Mouse (Mus musculus) limb, embryonic 13.5 days (tissue): ENCODE results near the gene Ubxn10. TPM values are rescaled to one million over a fixed set of nuclear protein-coding genes. Genes with fewer than 3 reads are reported as not detected.

Source experiments
- ATAC-seq: fragments of 200-750 bp; cut with Nextera tagmentation; 2 replicates; pipeline ENCODE4 v1.8.0; 2017; ENCODE audit warnings: low read depth, moderate number of reproducible peaks, moderate TSS enrichment; ENCODE audit not compliant: low FRiP score
- H3K27ac ChIP-seq: fragments of 300-500 bp; sonication (generic); 2 replicates; pipeline ENCODE4 v1.5.1; 2015; ENCODE audit warnings: inconsistent platforms, mild to moderate bottlenecking, moderate library complexity
- H3K27me3 ChIP-seq: fragments of 300-500 bp; sonication (generic); 2 replicates; pipeline ENCODE4 v1.6.1; 2015; ENCODE audit warnings: mild to moderate bottlenecking, inconsistent platforms
- H3K36me3 ChIP-seq: fragments of 300-500 bp; sonication (generic); 2 replicates; pipeline ENCODE4 v1.6.1; 2015; ENCODE audit warnings: inconsistent platforms, mild to moderate bottlenecking, moderate library complexity
- H3K4me1 ChIP-seq: fragments of 300-500 bp; sonication (generic); 2 replicates; pipeline ENCODE4 v1.6.1; 2015; ENCODE audit warnings: inconsistent platforms
- H3K4me2 ChIP-seq: fragments of 300-500 bp; sonication (generic); replicated peaks from 2 replicates; pipeline ENCODE4 v1.6.1; 2015; ENCODE audit warnings: inconsistent platforms, mild to moderate bottlenecking, moderate library complexity
- H3K4me3 ChIP-seq: fragments of 300-500 bp; sonication (generic); 2 replicates; pipeline ENCODE4 v1.5.1; 2015; ENCODE audit warnings: moderate library complexity, mild to moderate bottlenecking, inconsistent platforms
- H3K9ac ChIP-seq: fragments of 300-500 bp; sonication (generic); 2 replicates; pipeline ENCODE4 v1.6.1; 2015; ENCODE audit warnings: mild to moderate bottlenecking, inconsistent platforms
- H3K9me3 ChIP-seq: fragments of 300-500 bp; sonication (generic); 2 replicates; pipeline ENCODE4 v1.6.1; 2016; ENCODE audit warnings: inconsistent platforms
- WGBS: fragments of 180-500 bp; shearing (Covaris S2); methylation state at CpG from one replicate; pipeline ENCODE4 v1.1.7; 2015; 5-methylcytosine and 5-hydroxymethylcytosine counted together
- polyA plus RNA-seq: library from polyadenylated mRNA; unstranded; fragments of >200 nt; fragmentation: Nextera tagmentation; extraction: Ambion mirVana; gene quantifications from 2 replicates; pipeline ENCODE4 v1.2.1, GENCODE M21; 2015

The Ubxn10 gene
- polyA plus RNA-seq = 0.57 and 0.84 TPM in 2 replicates

DNA sequence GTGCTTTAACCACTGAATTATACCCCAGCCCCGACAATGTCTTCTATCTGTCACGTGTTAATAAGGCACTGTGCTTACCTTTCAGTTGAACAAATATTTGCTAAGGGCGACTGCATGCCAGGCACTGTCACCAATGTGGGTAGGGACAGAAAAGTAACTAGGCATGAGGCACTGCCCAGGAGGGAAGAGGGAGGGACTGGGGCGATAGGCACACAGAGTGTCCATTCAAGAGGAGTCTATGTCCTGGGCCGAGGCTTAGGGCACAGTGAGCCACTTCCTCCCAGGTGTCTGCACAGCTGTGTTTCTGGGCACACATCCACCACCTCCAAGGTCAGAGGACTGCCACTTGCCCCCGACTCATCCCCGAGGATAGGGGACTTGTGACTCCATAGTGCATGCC, at the start of gene Ubxn10:
Gene Ubxn10, minus strand, starts transcription at position 137 of the 400 bp plus-strand sequence.
- no peak within 1 kb of the TSS for H3K4me2 ChIP-seq
- no peaks in the 10 kb centered on the region for H3K36me3 ChIP-seq
- WGBS = 71% methylated on average over 7 of the region's 7 CpGs
- H3K9ac ChIP-seq = no peak within 1 kb of the TSS
- no peak within 1 kb of the TSS for H3K4me3 ChIP-seq
- no peaks in the 10 kb centered on the region; the same call in 1 of the 2 replicates for H3K9me3 ChIP-seq
- H3K4me1 ChIP-seq = peaks cover 22% of the 10 kb centered on the region
- ATAC-seq = no peak
- no peaks in the 10 kb centered on the region for H3K27me3 ChIP-seq
- no peak within 1 kb of the TSS for H3K27ac ChIP-seq

DNA sequence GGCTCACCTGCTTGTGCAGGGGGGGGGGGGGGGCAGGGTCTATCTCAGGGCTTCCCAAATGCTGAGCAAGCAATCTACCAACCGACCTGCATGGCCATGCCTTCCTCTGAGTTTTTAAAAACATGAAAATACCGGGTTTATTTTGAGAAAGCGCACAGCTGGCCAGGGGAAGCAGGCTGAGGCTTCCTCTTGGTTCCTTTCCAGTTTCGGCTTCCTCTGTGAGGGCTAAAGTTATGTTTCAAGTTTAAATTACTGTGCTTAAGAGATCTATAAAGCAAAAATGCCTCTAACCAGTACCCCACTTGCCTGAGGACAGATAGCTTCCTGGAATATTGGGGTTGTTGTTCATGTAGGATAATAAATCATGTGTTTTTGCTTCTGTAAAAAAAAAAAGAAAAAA, 49.2 kb upstream of the Ubxn10 start:
- Histone ChIP-seq H3K9ac (no peak overlapping the region), H3K36me3 (no peaks in the 10 kb centered on the region), H3K9me3 (no peaks in the 10 kb centered on the region), H3K4me2 (no peak overlapping the region), H3K27me3 (0 out of 2 replicates have a peak, but pooled peaks cover 12% of the 10 kb centered on the region), H3K4me1 (no peaks in the 10 kb centered on the region), H3K27ac (no peak overlapping the region), H3K4me3 (no peak overlapping the region)
- WGBS = 59% methylated on average over 4 of the region's 4 CpGs
- ATAC-seq = no peak

DNA sequence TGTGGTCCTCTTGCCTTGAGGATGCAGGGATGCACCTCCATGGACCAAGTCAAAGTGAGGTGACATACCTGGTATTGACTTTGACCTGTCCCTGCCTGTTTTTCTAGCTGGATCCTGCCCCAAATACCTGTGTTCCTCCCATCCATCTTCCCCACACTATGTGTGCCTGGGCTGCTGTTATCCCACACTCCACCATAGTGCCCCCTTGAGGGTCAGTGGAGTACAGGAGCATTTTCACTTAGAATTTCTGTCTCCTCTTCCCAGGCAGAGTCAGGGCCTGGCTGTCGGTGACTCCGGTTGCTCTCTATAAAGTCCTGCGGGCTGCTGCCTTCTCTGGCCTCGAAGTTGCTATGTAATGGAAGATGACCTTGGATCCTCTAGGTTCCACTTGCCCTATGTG, 48.8 kb upstream of the Ubxn10 start:
- Histone ChIP-seq H3K4me2 (no peak overlapping the region), H3K4me1 (no peaks in the 10 kb centered on the region), H3K9ac (no peak overlapping the region), H3K9me3 (no peaks in the 10 kb centered on the region), H3K27ac (no peak overlapping the region), H3K4me3 (no peak overlapping the region), H3K27me3 (0 out of 2 replicates have a peak, but pooled peaks cover 12% of the 10 kb centered on the region), H3K36me3 (no peaks in the 10 kb centered on the region)
- 61% methylated on average over 4 of the region's 4 CpGs for WGBS
- no peak for ATAC-seq

- H3K9ac ChIP-seq = no peak overlapping the region
- no peak for ATAC-seq
- WGBS = 79% methylated on average over 6 of the region's 6 CpGs
- peaks cover 7% of the 10 kb centered on the region; the same call in 1 of the 2 replicates for H3K4me1 ChIP-seq
- no peak overlapping the region for H3K4me2 ChIP-seq
- H3K9me3 ChIP-seq = no peaks in the 10 kb centered on the region
- H3K36me3 ChIP-seq = no peaks in the 10 kb centered on the region
- H3K27ac ChIP-seq = no peak overlapping the region
- H3K27me3 ChIP-seq = 0 out of 2 replicates have a peak, but pooled peaks cover 5% of the 10 kb centered on the region
- no peak overlapping the region for H3K4me3 ChIP-seq
These were observed 45.1 kb upstream of the Ubxn10 start for GRCm38 (mm10) chr4:138782098-138782497.

DNA sequence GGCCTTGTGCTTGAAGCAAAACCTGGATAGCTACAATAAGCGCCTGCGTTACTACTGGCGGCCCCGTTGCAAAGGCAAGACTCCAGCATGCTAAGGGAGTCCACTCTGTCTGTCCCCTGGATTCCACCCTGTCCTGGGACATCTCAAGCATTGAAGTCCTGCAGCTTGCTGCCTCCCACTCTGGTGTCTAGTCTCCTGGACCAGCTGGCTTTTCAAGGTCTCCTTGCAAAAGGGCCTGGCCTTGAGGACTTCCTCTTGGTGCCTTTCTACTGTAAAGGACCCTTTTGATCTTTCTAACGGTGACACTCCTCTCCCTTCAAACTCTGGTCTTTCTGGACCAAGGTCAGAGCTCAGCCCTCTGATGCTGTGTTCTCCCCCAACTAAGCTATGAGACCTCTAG, 43.3 kb upstream of the Ubxn10 start:
- no peaks in the 10 kb centered on the region for H3K9me3 ChIP-seq
- H3K27me3 ChIP-seq = 0 out of 2 replicates have a peak, but pooled peaks cover 5% of the 10 kb centered on the region
- no peak overlapping the region for H3K4me2 ChIP-seq
- no peak overlapping the region for H3K9ac ChIP-seq
- no peak overlapping the region for H3K27ac ChIP-seq
- no peak overlapping the region for H3K4me3 ChIP-seq
- H3K4me1 ChIP-seq = peaks cover 7% of the 10 kb centered on the region; the same call in 1 of the 2 replicates
- WGBS = 81% methylated on average over 5 of the region's 5 CpGs
- no peak for ATAC-seq
- H3K36me3 ChIP-seq = no peaks in the 10 kb centered on the region

DNA sequence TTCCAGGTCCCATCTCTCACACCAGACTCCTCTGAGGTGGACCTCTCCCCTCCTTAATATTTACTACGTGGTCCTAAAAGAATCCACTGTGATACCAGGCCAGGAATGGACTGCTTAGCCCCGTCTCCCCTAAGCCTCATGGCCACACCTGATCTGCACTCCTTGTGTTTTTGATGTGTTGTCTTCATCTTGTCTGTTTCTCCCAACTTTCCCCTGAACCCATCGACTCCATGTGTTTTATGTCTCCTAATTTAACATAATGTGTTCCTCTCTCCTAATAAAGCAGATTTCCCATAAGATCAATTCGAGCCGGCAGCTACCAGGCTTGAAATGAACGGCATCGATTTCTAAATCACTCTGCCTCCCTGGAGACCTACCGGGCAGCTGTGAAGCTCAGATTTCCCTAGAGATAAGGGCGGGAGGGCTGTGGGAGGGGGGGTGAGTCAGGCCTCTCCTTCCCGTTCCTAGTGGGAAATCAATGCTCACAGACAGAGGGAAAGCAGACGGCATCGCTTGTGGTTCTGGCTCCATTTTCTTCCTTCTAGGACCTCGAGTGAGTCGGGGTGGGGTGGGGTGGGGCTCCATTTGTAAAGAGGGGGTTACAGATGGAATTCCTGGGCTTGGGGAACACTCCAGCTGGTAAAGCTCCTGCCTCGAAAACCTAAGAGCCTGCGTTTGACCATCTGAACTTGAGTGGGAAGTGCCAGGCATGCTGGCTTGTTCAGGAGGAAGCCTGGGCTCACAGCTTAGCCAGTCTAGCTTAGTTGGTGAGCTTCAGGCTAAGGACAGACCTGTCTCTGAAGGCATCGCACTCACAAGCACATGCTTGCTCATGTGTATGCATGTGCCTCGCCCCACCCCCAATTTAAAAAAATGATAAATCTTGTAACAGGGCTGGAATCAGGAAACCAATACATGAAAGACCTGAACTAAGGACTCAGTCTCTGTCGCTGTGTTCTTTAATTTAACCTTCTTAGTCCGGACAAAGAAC, 40.7 kb upstream of the Ubxn10 start:
- no peak overlapping the region for H3K4me2 ChIP-seq
- no peak overlapping the region for H3K9ac ChIP-seq
- no peak overlapping the region for H3K27ac ChIP-seq
- H3K4me3 ChIP-seq = no peak overlapping the region
- H3K27me3 ChIP-seq = no peaks in the 10 kb centered on the region
- H3K4me1 ChIP-seq = peaks cover 7% of the 10 kb centered on the region; the same call in 1 of the 2 replicates
- H3K36me3 ChIP-seq = no peaks in the 10 kb centered on the region
- 30% methylated on average over 20 of the region's 20 CpGs for WGBS
- no peaks in the 10 kb centered on the region for H3K9me3 ChIP-seq
- ATAC-seq = no peak

DNA sequence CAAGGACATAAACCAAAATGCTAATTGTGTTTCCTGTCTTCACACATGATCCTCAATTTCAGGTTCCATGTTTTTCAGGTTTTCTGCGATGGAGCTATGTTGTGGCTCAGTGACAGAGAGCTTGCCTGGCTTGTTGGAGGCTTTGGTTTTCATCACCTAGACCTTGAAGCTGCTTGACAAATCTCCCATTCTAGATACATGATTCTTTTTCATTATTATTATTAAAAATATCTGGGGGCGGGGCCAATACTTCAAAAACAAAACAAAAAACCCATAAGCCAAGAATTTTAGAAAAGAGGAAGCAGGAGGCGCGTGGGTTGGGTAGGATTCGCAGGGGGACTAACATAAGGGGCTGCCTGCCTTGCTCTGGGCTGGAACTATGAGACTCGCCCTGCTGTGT, 38.5 kb upstream of the Ubxn10 start, which contains the start of gene Pla2g2d:
Gene Pla2g2d, plus strand, starts transcription at position 301 of the 400 bp plus-strand sequence.
- ATAC-seq = no peak
- H3K4me3 ChIP-seq = no peak within 1 kb of the TSS
- H3K36me3 ChIP-seq = no peaks in the 10 kb centered on the region
- no peaks in the 10 kb centered on the region for H3K27me3 ChIP-seq
- no peaks in the 10 kb centered on the region for H3K9me3 ChIP-seq
- H3K4me1 ChIP-seq = peaks cover 7% of the 10 kb centered on the region; the same call in 1 of the 2 replicates
- no peak within 1 kb of the TSS for H3K9ac ChIP-seq
- WGBS = 81% methylated on average over 6 of the region's 6 CpGs
- no peak within 1 kb of the TSS for H3K27ac ChIP-seq
- no peak within 1 kb of the TSS for H3K4me2 ChIP-seq

DNA sequence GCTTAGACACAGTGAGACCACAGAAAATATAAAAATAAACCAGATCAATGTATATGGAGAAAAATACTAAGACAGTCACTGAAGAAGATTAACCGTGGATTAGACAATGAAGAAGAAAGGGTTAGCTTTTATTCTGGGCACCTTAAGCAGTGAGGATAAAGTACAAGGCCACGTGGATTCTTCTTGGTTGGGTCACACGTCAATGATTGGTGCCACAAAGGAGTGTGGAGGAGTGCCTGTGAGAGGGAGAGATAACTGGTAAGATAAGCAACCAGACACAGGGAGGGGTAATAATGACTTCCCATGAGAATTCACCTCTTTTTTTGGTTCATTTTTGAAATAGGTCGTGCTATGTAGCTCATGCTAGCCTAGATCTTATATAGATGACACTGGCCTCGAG, 35.4 kb upstream of the Ubxn10 start:
- Histone ChIP-seq H3K4me3 (no peak overlapping the region), H3K36me3 (no peaks in the 10 kb centered on the region), H3K27me3 (no peaks in the 10 kb centered on the region), H3K9me3 (no peaks in the 10 kb centered on the region), H3K27ac (no peak overlapping the region), H3K4me1 (no peaks in the 10 kb centered on the region), H3K9ac (no peak overlapping the region), H3K4me2 (no peak overlapping the region)
- WGBS = 81% methylated on average over 5 of the region's 5 CpGs
- no peak for ATAC-seq

DNA sequence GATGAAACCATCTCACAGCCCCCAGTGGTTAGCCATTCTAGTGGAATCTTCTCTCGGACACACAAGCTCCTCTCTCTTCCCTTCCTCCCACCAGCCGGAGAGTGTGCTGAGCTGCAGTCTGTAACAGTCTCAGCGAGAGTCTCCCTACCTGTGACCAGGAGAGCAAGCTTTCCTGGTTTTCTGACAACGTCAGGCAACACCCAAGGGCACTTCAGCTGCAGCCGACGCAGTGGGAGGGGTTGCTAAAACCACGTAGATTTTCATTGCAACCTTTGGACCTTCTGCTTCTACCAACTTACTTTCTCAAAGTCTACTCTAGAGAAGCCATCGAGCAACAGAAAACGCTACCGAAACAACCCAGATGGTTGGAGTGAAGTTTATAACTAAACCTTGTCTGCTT, 35.0 kb upstream of the Ubxn10 start:
- H3K36me3 ChIP-seq = no peaks in the 10 kb centered on the region
- H3K4me3 ChIP-seq = no peak overlapping the region
- H3K27ac ChIP-seq = no peak overlapping the region
- no peaks in the 10 kb centered on the region for H3K4me1 ChIP-seq
- ATAC-seq = no peak
- no peaks in the 10 kb centered on the region for H3K9me3 ChIP-seq
- no peak overlapping the region for H3K4me2 ChIP-seq
- no peaks in the 10 kb centered on the region for H3K27me3 ChIP-seq
- H3K9ac ChIP-seq = no peak overlapping the region
- WGBS = 79% methylated on average over 10 of the region's 10 CpGs

- no peak overlapping the region for H3K27ac ChIP-seq
- H3K9ac ChIP-seq = no peak overlapping the region
- H3K9me3 ChIP-seq = no peaks in the 10 kb centered on the region
- H3K4me2 ChIP-seq = no peak overlapping the region
- no peaks in the 10 kb centered on the region for H3K4me1 ChIP-seq
- no peak overlapping the region for H3K4me3 ChIP-seq
- H3K27me3 ChIP-seq = no peaks in the 10 kb centered on the region
- WGBS = 80% methylated on average over 9 of the region's 9 CpGs
- ATAC-seq = no peak
- no peaks in the 10 kb centered on the region for H3K36me3 ChIP-seq
These were observed 25.3 kb upstream of the Ubxn10 start for GRCm38 (mm10) chr4:138762266-138762665.

DNA sequence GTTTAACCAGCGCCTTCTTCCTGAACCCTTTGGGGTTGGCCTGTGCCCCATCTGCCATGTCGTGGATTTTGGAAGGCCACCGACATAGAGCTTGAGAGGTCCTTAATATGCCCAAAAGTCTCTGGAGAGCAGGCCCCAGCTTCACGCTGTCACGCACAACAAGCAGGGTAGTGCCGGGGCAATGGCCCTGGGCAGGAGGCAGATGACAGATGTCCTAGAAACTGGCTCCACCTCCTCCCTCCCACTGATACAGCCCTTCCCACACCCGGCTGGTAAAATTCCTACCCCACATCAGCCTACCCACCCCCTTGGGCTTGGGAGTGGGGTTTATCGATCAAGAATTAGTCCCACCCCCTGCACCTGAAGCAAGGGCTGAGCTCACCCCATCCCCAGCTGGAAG, 20.4 kb upstream of the Ubxn10 start, which contains the start of gene Pla2g2f:
Gene Pla2g2f, minus strand, starts transcription at position 211 of the 400 bp plus-strand sequence.
- WGBS = 73% methylated on average over 8 of the region's 8 CpGs
- H3K9me3 ChIP-seq = no peaks in the 10 kb centered on the region
- H3K4me3 ChIP-seq = no peak within 1 kb of the TSS
- H3K27me3 ChIP-seq = no peaks in the 10 kb centered on the region
- H3K9ac ChIP-seq = no peak within 1 kb of the TSS
- peaks cover 9% of the 10 kb centered on the region for H3K4me1 ChIP-seq
- H3K36me3 ChIP-seq = no peaks in the 10 kb centered on the region
- no peak within 1 kb of the TSS for H3K4me2 ChIP-seq
- no peak for ATAC-seq
- no peak within 1 kb of the TSS for H3K27ac ChIP-seq

GRCm38 (mm10) chr4:138755983-138756382, 19.0 kb upstream of the Ubxn10 start:
- no peak for ATAC-seq
- no peaks in the 10 kb centered on the region for H3K27me3 ChIP-seq
- H3K4me3 ChIP-seq = no peak overlapping the region
- H3K9ac ChIP-seq = no peak overlapping the region
- no peaks in the 10 kb centered on the region for H3K36me3 ChIP-seq
- no peaks in the 10 kb centered on the region for H3K9me3 ChIP-seq
- 54% methylated on average over 11 of the region's 11 CpGs for WGBS
- no peak overlapping the region for H3K4me2 ChIP-seq
- H3K4me1 ChIP-seq = peaks cover 9% of the 10 kb centered on the region
- no peak overlapping the region for H3K27ac ChIP-seq
